Mouse (Mus musculus) T-helper 17 cell (primary cell): ENCODE data around the gene Zbtb5.
"Not testable (repeated sequence)": the region's sequence is repeated elsewhere in the genome, so short reads cannot be mapped to it uniquely, and the experiment has no call there.

ENCODE experiments used
- in situ Hi-C, 2 experiments: fragments of 300-600 bp; cut with MboI, MseI; formaldehyde crosslinking; loops; 1 replicate in 1 of 2; 2 replicates in 1 of 2; pipeline ENCODE4 v1.15.1; 2025; ENCODE audit warnings: high pct_unique_total_duplicates in 2 of 2

Gene Zbtb5

GRCm38 (mm10) chr4:44974331-44974730 lies 37.9 kb downstream of the Zbtb5 start:
- in situ Hi-C loops, result loop anchor here (5.0 to 10.0 kb wide), 3 partner anchors 38 to 560 kb away; partner anchors contain the start of genes Polr1e (in 1 of the 2), Shb (in 1 of the 2) and Zbtb5 (in 1 of the 2)

GRCm38 (mm10) chr4:44973871-44974270 lies 38.3 kb downstream of the Zbtb5 start:
- in situ Hi-C loops, result loop anchor here (5.0 to 10.0 kb wide), 3 partner anchors 38 to 561 kb away; partner anchors contain the start of genes Polr1e (in 1 of the 2), Shb (in 1 of the 2) and Zbtb5 (in 1 of the 2)

GRCm38 (mm10) chr4:44973450-44973849 lies 38.8 kb downstream of the Zbtb5 start:
- in situ Hi-C loops, result loop anchor here (5.0 to 10.0 kb wide), 3 partner anchors 39 to 561 kb away; partner anchors contain the start of genes Polr1e (in 1 of the 2), Shb (in 1 of the 2) and Zbtb5 (in 1 of the 2)

GRCm38 (mm10) chr4:44970612-44971110 lies 41.6 kb downstream of the Zbtb5 start:
- in situ Hi-C loops, result loop anchor here (5.0 to 10.0 kb wide), 3 partner anchors 42 to 564 kb away; partner anchors contain the start of genes Polr1e (in 1 of the 2), Shb (in 1 of the 2) and Zbtb5 (in 1 of the 2)

- in situ Hi-C loops, result loop anchor here (5.0 to 10.0 kb wide), 3 partner anchors 42 to 565 kb away; partner anchors contain the start of genes Polr1e (in 1 of the 2), Shb (in 1 of the 2) and Zbtb5 (in 1 of the 2)
Measured at GRCm38 (mm10) chr4:44970056-44970455, 42.2 kb downstream of the Zbtb5 start.

- in situ Hi-C loops, result loop anchor here in 1 of 2 experiments (5.0 kb wide), 1 partner anchor 80 kb away; no protein-coding TSS in a partner anchor
Measured at GRCm38 (mm10) chr4:44967402-44967801, 44.8 kb downstream of the Zbtb5 start.

GRCm38 (mm10) chr4:44965736-44966135 lies 46.5 kb downstream of the Zbtb5 start:
- in situ Hi-C loops, result loop anchor here in 1 of 2 experiments (5.0 kb wide), 1 partner anchor 82 kb away; no protein-coding TSS in a partner anchor

- in situ Hi-C loops, result loop anchor here in 1 of 2 experiments (5.0 kb wide), 1 partner anchor 82 kb away; no protein-coding TSS in a partner anchor
Measured at GRCm38 (mm10) chr4:44965175-44965574, 47.0 kb downstream of the Zbtb5 start.

GRCm38 (mm10) chr4:44963156-44963555 lies 49.1 kb downstream of the Zbtb5 start:
- in situ Hi-C loops, result no loop called here

- in situ Hi-C loops, result no loop called here
Measured at GRCm38 (mm10) chr4:44959220-44959619, 53.0 kb downstream of the Zbtb5 start.

- in situ Hi-C loops, result no loop called here
Measured at GRCm38 (mm10) chr4:44958776-44959175, 53.4 kb downstream of the Zbtb5 start.

- in situ Hi-C loops, result no loop called here
Measured at GRCm38 (mm10) chr4:44953041-44953440, 59.2 kb downstream of the Zbtb5 start.

GRCm38 (mm10) chr4:44948314-44948713 lies 63.9 kb downstream of the Zbtb5 start:
- in situ Hi-C loops, result no loop called here

- in situ Hi-C loops, result no loop called here
Measured at GRCm38 (mm10) chr4:44947464-44947863, 64.7 kb downstream of the Zbtb5 start.

- in situ Hi-C loops, result not testable (repeated sequence)
Measured at GRCm38 (mm10) chr4:44946126-44946525, 66.1 kb downstream of the Zbtb5 start.

- in situ Hi-C loops, result no loop called here
Measured at GRCm38 (mm10) chr4:44944426-44945075, 67.7 kb downstream of the Zbtb5 start.

- in situ Hi-C loops, result no loop called here
Measured at GRCm38 (mm10) chr4:44943480-44943879, 68.7 kb downstream of the Zbtb5 start.

- in situ Hi-C loops, result no loop called here
Measured at GRCm38 (mm10) chr4:44942237-44942636, 70.0 kb downstream of the Zbtb5 start.
